ENCODE assay signal across 25 mouse cellular contexts in genomic region chr17:74120969-74121368, GRCm38 (mm10).
DNase-seq lines count a peak whose midpoint lies in the region; ATAC-seq and TF ChIP-seq lines count a peak whose summit lies in the region.
"Had no signal": no experiment of that assay in that cellular context is flagged by ENCODE, and none has a peak within 500 bp of the region (broad histone marks: within the 10 kb centered on the region; RNA-seq: fewer than 3 reads in every experiment).

No protein-coding gene starts in this region.

- TF ChIP-seq CTCF in brain, embryonic 14.5 days (IDR thresholded peaks at IDR 0.05; ENCODE audit: borderline replicate concordance, extremely low read depth, insufficient read depth, insufficient read length), result no peak
- no peak for TF ChIP-seq CTCF in heart, adult 2 months (IDR thresholded peaks at IDR 0.05)

- no peaks in the 10 kb centered on the region for H3K4me1 ChIP-seq in forebrain, embryonic 14.5 days (ENCODE audit: control insufficient read depth, insufficient read depth, low read length)
- peaks cover 3% of the 10 kb centered on the region; the same call in 1 of the 2 replicates for H3K4me1 ChIP-seq in forebrain, embryonic 10.5 days
- H3K4me1 ChIP-seq in midbrain, embryonic 11.5 days (ENCODE audit: control insufficient read depth, insufficient read depth, low read length), result no peaks in the 10 kb centered on the region
- no peaks in the 10 kb centered on the region for H3K4me1 ChIP-seq in midbrain, embryonic 15.5 days
- H3K4me1 ChIP-seq in heart, adult 2 months (ENCODE audit: control insufficient read depth, insufficient read depth, low read length), result no peaks in the 10 kb centered on the region
- H3K4me1 ChIP-seq: embryonic facial prominence, embryonic 13.5 days; heart, embryonic 12.5 days; hindbrain, embryonic 15.5 days; limb, embryonic 10.5 days; liver, embryonic 15.5 days had no signal

- H3K4me3 ChIP-seq in forebrain, embryonic 14.5 days (ENCODE audit: low read depth, low read length), result no peak overlapping the region
- H3K4me3 ChIP-seq in forebrain, embryonic 10.5 days, result no peak overlapping the region
- no peak overlapping the region for H3K4me3 ChIP-seq in midbrain, embryonic 11.5 days (ENCODE audit: low read depth, low read length)
- H3K4me3 ChIP-seq in midbrain, embryonic 15.5 days, result no peak overlapping the region
- no peak overlapping the region for H3K4me3 ChIP-seq in heart, adult 2 months
- H3K4me3 ChIP-seq: embryonic facial prominence, embryonic 13.5 days; erythroblast, embryonic 14.5 days; gastrocnemius, adult 2 months; heart, embryonic 12.5 days; hindbrain, embryonic 15.5 days; layer of hippocampus, adult 2 months; limb, embryonic 10.5 days; liver, embryonic 15.5 days had no signal

- DNase-seq in forebrain, embryonic 14.5 days (ENCODE audit: low spot score), result peak; percentile 22
- no peak for DNase-seq in forebrain, embryonic 10.5 days (ENCODE audit: extremely low spot score, low spot score)
- DNase-seq in midbrain, embryonic 11.5 days (ENCODE audit: low spot score, missing footprints), result no peak
- DNase-seq in brain, embryonic 14.5 days (ENCODE audit: low read depth), result peak; percentile 57
- peak; percentile 44 for DNase-seq in mesoderm, embryonic 11.5 days (ENCODE audit: low read depth, low spot score)
- no peak for DNase-seq in heart, adult 2 months
- no peak for DNase-seq in thymus, postnatal 25 days
- DNase-seq: adrenal gland, postnatal 36 days; cerebellum, adult 18-20 months; cerebellum, postnatal 14 days; embryo, embryonic 11 days; gastrocnemius, adult 2 months; heart, postnatal 10 days; kidney, postnatal 25 days; liver; lung, postnatal 4 days had no signal

- H3K27me3 ChIP-seq in forebrain, embryonic 14.5 days (replicated peaks; ENCODE audit: control insufficient read depth, insufficient read depth, low read length), result no peaks in the 10 kb centered on the region
- no peaks in the 10 kb centered on the region for H3K27me3 ChIP-seq in forebrain, embryonic 10.5 days (ENCODE audit: poor library complexity, severe bottlenecking)
- H3K27me3 ChIP-seq in midbrain, embryonic 11.5 days (ENCODE audit: control insufficient read depth, insufficient read depth, low read length), result no peaks in the 10 kb centered on the region
- no peaks in the 10 kb centered on the region for H3K27me3 ChIP-seq in midbrain, embryonic 15.5 days (replicated peaks)
- H3K27me3 ChIP-seq in heart, adult 2 months (ENCODE audit: control insufficient read depth, insufficient read depth, low read length), result no peaks in the 10 kb centered on the region
- H3K27me3 ChIP-seq: embryonic facial prominence, embryonic 13.5 days; heart, embryonic 12.5 days; hindbrain, embryonic 15.5 days; liver, embryonic 15.5 days had no signal

- no peak overlapping the region for H3K4me2 ChIP-seq in forebrain, embryonic 14.5 days (ENCODE audit: low read length)
- H3K4me2 ChIP-seq in midbrain, embryonic 11.5 days, result no peak overlapping the region
- no peak overlapping the region for H3K4me2 ChIP-seq in midbrain, embryonic 15.5 days
- H3K4me2 ChIP-seq: embryonic facial prominence, embryonic 13.5 days; heart, embryonic 12.5 days; hindbrain, embryonic 15.5 days; liver, embryonic 15.5 days had no signal

- H3K27ac ChIP-seq in forebrain, embryonic 14.5 days (ENCODE audit: low read depth, low read length), result no peak overlapping the region
- no peak overlapping the region for H3K27ac ChIP-seq in forebrain, embryonic 10.5 days
- H3K27ac ChIP-seq in midbrain, embryonic 11.5 days (ENCODE audit: low read depth, low read length), result 0 out of 2 replicates have a peak overlapping the region, but pooled peaks have one; percentile 6
- no peak overlapping the region for H3K27ac ChIP-seq in midbrain, embryonic 15.5 days
- H3K27ac ChIP-seq in heart, adult 2 months, result no peak overlapping the region
- H3K27ac ChIP-seq: embryonic facial prominence, embryonic 13.5 days; gastrocnemius, adult 2 months; hindbrain, embryonic 15.5 days; layer of hippocampus, adult 2 months; limb, embryonic 10.5 days; liver, embryonic 15.5 days had no signal

- no peaks in the 10 kb centered on the region for H3K36me3 ChIP-seq in forebrain, embryonic 14.5 days (ENCODE audit: control insufficient read depth, insufficient read depth, low read length)
- H3K36me3 ChIP-seq in forebrain, embryonic 10.5 days (replicated peaks), result no peaks in the 10 kb centered on the region
- H3K36me3 ChIP-seq in midbrain, embryonic 11.5 days (ENCODE audit: control insufficient read depth, insufficient read depth, low read length), result no peaks in the 10 kb centered on the region
- H3K36me3 ChIP-seq in midbrain, embryonic 15.5 days (replicated peaks), result no peaks in the 10 kb centered on the region
- no peaks in the 10 kb centered on the region for H3K36me3 ChIP-seq in heart, adult 2 months (ENCODE audit: control insufficient read depth, insufficient read depth, low read length)
- H3K36me3 ChIP-seq: embryonic facial prominence, embryonic 13.5 days; heart, embryonic 12.5 days; hindbrain, embryonic 15.5 days; limb, embryonic 10.5 days; liver, embryonic 15.5 days had no signal

- no peak for TF ChIP-seq EP300 in heart, adult 2 months (IDR thresholded peaks at IDR 0.05; ENCODE audit: insufficient read depth, low read depth, low read length)

- WGBS in forebrain, embryonic 14.5 days, result 51% methylated on average over 2 of the region's 2 CpGs
- 83% methylated on average over 2 of the region's 2 CpGs for WGBS in forebrain, embryonic 10.5 days
- 66% methylated on average over 2 of the region's 2 CpGs for WGBS in midbrain, embryonic 11.5 days
- WGBS in midbrain, embryonic 15.5 days, result 39% methylated on average over 2 of the region's 2 CpGs
- WGBS in heart, adult 2 months, result 83% methylated on average over 2 of the region's 2 CpGs

- H3K79me2 ChIP-seq in heart, adult 2 months (replicated peaks; ENCODE audit: control insufficient read depth, insufficient read depth, low read length), result no peaks in the 10 kb centered on the region

- no peak for TF ChIP-seq POLR2A in brain, embryonic 14.5 days (IDR thresholded peaks at IDR 0.05; ENCODE audit: borderline replicate concordance, extremely low read depth, insufficient read depth, insufficient read length, poor library complexity, severe bottlenecking)
- no peak for TF ChIP-seq POLR2A in heart, adult 2 months (IDR thresholded peaks at IDR 0.05; ENCODE audit: insufficient read depth, low read depth, low read length)

- intact Hi-C loops in heart, adult 2 months (cut with DNase I), result no loop called here

- ATAC-seq in forebrain, embryonic 14.5 days, result peak; percentile 58
- ATAC-seq in midbrain, embryonic 11.5 days (ENCODE audit: low FRiP score), result peak; percentile 58; the same call in 1 of the 2 replicates
- ATAC-seq in midbrain, embryonic 15.5 days (replicated peaks), result no peak
- ATAC-seq: intestine, postnatal 0 days had no signal

- H3K9me3 ChIP-seq in forebrain, embryonic 14.5 days (replicated peaks; ENCODE audit: control insufficient read depth, low read length), result no peaks in the 10 kb centered on the region
- H3K9me3 ChIP-seq in forebrain, embryonic 10.5 days, result no peaks in the 10 kb centered on the region
- H3K9me3 ChIP-seq in midbrain, embryonic 11.5 days (ENCODE audit: control insufficient read depth, low read length), result no peaks in the 10 kb centered on the region
- H3K9me3 ChIP-seq in midbrain, embryonic 15.5 days, result no peaks in the 10 kb centered on the region
- H3K9me3 ChIP-seq: embryonic facial prominence, embryonic 13.5 days; hindbrain, embryonic 15.5 days; limb, embryonic 10.5 days; liver, embryonic 15.5 days had no signal

- no peak overlapping the region for H3K9ac ChIP-seq in forebrain, embryonic 14.5 days (ENCODE audit: low read length)
- H3K9ac ChIP-seq in midbrain, embryonic 11.5 days (ENCODE audit: low read length), result no peak overlapping the region
- no peak overlapping the region for H3K9ac ChIP-seq in midbrain, embryonic 15.5 days
- no peak overlapping the region for H3K9ac ChIP-seq in heart, adult 2 months (ENCODE audit: low read depth, low read length)
- H3K9ac ChIP-seq: embryonic facial prominence, embryonic 13.5 days; heart, embryonic 12.5 days; hindbrain, embryonic 15.5 days; liver, embryonic 15.5 days had no signal

Comparison
In these comparisons a context has a peak if more than half of its experiments do, and no peak if none do; other contexts are left out.
1. DNase-seq: peak in forebrain, embryonic 14.5 days (single experiment), brain, embryonic 14.5 days (single experiment) and mesoderm, embryonic 11.5 days (single experiment); none in forebrain, embryonic 10.5 days (single experiment), midbrain, embryonic 11.5 days (single experiment), heart, adult 2 months (0 of 2) and thymus, postnatal 25 days (single experiment).